Mouse (Mus musculus) left cerebral cortex, adult 8-10 months (tissue): ENCODE results near the gene Coro1c. TPM values are rescaled to one million over a fixed set of nuclear protein-coding genes. Genes with fewer than 3 reads are reported as not detected.

Source experiments
- DNase-seq, 2 experiments: peaks; one replicate each; pipeline ENCODE4 v3.0.0; 2022; ENCODE audit warnings: low spot score in 2 of 2
- total RNA-seq, 4 experiments: library from RNA; stranded (reverse); gene quantifications; 2 replicates each; pipeline ENCODE4 v1.2.4; 2022

Coro1c gene
- total RNA-seq: 10 to 100 TPM; 76.3 to 95.4 (median 86.2) TPM

GRCm38 (mm10) chr5:113908592-113909441 lies at the start of gene Coro1c:
Gene Coro1c (minus strand): TSS chr5:113908758.
- peak; percentile 96 to 97 for DNase-seq

- DNase-seq: peak in 1 of 2 experiments; percentile 75
Observed at GRCm38 (mm10) chr5:113956510-113956909, 48.0 kb upstream of the Coro1c start.

- DNase-seq: no peak
Observed at GRCm38 (mm10) chr5:113955691-113956090, 47.1 kb upstream of the Coro1c start.

- no peak for DNase-seq
Observed at GRCm38 (mm10) chr5:113955281-113955680, 46.7 kb upstream of the Coro1c start.

DNA sequence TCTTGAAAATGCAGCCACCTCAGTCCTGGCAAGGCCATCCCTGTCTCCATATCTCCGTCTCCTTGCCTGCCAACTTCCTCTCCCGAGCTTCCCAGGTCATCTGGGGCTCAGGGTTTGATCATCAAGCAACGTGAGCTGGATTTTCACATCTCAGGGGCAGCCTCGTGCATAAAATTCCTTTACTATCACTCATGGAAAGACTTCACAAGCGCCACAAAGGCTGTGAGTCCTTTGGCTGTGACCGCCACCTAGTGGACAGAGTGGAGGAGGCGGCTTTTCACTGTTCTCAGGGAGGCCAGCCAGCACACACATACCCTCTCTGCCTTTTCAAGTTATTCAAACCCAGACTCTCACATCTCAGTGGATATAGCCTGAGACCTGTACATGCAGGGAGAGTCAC lies 45.9 kb upstream of the Coro1c start:
- peak; percentile 48 to 72 for DNase-seq

DNA sequence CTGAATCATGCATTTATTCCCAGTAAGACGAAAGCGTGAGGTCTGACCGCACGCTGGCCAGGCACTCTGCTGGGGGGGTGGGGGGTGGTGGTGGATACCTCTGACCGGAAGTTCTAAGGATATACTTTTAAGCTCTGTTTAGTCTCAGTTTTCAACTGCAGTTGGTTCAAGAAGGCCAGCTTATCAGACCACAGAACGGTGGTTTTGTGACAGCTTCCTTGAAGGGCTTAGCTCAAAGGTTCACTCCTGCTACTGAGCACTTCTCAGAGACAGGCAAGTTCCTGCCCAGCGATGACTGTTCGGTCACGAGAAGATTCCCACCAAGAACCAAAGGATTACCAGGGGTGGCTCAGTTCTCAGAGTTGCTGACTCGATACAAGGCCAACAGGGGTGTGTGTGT lies 44.0 kb upstream of the Coro1c start:
- DNase-seq: no peak

DNA sequence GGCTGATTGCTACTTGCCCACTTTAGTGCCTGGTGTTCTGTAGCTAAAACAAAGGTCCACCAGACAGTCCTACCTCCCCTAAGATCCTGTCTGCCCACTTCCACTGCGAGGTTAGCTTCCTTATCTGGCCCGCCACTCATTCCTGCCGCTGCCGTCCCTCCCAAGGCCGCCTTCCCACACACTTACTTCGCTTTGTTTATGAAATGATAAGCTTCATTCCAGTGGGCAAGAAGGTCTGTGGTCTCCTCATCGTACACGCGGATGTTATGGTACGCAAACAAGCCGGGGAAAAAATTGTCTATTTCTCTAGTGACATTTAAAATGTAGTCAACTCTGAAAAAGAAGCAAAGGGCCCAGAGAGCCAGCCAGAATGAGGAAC lies 43.1 kb upstream of the Coro1c start:
- DNase-seq: no peak

DNA sequence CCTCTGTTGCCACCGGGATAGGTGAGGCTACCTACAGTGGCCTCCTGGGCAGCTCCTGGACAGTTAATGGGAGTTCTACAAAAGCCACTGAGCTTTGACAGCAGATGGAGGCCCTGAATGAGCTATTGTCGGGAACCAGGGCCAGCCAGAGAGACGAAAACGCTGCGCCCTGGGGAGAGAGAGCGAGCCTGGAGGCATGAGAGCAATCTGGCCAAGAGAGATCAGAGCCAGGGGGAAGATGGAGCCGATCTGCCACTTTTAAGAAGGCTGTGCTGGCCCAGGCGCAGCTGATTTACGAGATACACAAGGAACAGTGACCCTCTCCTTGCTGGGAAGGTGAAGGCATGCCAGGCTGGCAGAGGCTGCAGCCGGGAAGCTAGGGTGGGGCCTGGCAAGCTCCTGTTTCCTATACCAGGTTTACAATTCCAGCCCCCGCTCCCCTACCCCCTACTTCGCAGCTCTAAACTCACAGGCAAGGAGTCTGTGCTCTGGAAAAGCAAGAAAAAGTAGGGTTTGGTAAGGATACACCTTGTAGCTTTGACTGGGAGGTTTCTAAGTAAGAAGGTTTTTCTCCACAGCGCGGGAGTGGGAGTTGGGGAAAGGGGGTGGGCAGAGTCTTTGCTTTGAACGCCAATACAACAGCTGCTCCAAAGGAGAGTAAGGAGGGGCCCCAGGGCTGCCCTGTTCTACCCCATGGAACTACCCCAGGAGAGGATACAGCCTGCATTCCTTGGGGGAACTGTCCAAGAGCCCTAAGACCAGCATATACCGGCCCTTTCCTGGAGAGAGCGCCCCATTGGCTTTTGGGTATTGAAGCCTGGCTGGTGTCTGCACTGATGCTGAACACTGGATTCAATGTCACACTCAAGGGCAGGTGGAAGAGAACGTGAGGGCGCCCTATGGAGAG lies 42.5 kb upstream of the Coro1c start:
- no peak for DNase-seq

DNA sequence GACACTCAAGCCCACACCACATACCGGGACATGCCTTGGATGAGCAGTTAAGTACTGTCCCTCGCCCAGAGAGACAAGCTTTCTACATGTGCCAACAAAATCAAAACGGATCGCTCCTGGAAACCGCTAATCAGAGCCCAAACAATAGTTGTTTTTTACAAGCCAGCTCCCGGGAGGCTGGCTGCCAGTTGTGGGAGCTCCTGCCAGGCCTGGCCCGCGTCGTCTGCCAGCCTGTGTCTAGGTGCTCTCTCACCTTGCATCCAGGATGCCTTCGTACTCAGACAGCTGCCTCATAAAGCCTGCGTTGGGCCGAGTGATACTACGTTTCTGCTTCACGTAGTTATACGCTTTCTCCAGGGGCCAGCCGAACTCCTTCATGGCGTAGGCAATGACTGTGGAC lies 41.6 kb upstream of the Coro1c start:
- no peak for DNase-seq

GRCm38 (mm10) chr5:113947280-113947679 lies 38.7 kb upstream of the Coro1c start:
- DNase-seq: no peak

- no peak for DNase-seq
Observed at GRCm38 (mm10) chr5:113945126-113945525, 36.6 kb upstream of the Coro1c start.

GRCm38 (mm10) chr5:113943328-113943727 lies 34.8 kb upstream of the Coro1c start:
- no peak for DNase-seq

DNA sequence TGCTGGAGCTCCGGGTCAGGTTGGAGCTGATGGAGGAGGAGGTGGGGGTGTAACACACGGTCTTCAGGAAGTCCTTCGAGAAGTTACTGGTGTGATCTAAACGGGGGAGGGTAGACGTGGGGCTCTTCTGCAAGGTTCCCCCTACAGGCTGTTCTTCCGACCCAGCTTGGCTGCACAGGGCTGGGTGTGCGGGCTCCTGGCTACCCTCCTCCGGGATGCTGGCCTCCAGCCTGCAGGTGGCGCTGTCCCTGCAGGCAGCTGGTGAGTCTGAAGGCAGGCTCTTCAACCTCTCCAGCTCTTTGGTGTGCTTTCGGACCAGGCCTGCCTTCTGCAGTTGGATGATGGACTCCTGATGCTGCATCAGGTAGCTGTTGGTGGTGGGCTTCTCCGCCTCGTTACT lies 34.0 kb upstream of the Coro1c start:
- no peak for DNase-seq

- DNase-seq: no peak
Observed at GRCm38 (mm10) chr5:113939263-113939900, 30.8 kb upstream of the Coro1c start.

GRCm38 (mm10) chr5:113937650-113938049 lies 29.1 kb upstream of the Coro1c start:
- DNase-seq: no peak

DNA sequence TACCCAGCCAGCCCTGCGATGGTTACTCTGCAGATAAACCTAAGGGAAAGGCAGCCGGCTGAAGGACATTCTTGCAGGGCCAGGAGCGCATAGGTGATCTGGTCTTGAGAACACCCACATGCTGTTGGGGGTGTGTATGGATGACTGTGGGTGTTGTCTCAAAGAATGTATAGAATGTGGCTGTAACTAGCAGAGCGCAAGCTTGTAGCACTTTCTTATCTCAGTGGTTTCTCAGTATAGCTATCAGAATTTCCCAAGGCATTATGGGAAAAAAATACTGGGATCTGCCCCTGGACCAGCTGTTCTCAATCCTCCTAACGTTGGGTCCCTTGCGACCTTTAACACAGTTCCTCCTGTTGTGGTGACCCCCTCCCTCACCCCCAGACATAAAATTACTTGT lies 25.3 kb upstream of the Coro1c start:
- no peak for DNase-seq

DNA sequence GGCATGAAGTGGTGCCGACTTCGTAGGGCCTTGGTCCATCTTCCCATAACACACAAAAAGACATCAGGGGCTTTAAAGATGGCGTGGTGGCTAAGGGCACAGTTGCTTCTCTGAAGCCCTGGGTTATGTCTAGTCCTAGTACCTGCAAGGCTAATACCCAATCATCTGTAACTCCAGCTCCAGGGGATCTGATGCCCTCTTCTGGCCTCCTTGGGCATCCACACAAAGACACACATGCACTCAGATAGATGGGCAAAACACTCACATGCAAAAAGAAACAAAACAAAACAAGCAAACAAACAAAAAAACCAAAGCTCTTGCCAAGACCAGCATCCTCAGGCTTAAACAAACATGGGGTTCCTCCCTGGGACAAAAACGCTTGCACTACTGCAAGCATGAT lies 24.9 kb upstream of the Coro1c start:
- DNase-seq: no peak

DNA sequence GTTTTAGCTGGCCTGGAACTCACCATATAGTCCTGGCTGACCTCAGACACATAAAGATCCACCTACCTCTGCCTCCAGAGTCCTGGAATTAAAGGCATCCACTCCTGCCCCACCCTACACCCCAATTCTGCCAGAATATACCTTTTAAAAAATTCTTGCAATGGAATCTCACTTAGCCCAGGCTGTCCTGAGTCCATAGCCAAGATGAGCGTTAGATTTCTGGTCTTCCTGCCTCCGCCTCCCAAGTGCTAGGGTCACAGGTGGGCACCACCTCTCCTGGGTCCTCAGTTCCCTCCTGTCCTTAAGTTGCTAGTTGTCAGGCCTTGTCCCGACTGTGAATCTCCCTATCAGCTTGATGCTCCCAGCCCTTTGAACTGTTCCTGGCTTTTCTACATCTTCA lies 23.8 kb upstream of the Coro1c start:
- no peak for DNase-seq

GRCm38 (mm10) chr5:113930648-113931609 lies 22.4 kb upstream of the Coro1c start:
- DNase-seq: no peak

DNA sequence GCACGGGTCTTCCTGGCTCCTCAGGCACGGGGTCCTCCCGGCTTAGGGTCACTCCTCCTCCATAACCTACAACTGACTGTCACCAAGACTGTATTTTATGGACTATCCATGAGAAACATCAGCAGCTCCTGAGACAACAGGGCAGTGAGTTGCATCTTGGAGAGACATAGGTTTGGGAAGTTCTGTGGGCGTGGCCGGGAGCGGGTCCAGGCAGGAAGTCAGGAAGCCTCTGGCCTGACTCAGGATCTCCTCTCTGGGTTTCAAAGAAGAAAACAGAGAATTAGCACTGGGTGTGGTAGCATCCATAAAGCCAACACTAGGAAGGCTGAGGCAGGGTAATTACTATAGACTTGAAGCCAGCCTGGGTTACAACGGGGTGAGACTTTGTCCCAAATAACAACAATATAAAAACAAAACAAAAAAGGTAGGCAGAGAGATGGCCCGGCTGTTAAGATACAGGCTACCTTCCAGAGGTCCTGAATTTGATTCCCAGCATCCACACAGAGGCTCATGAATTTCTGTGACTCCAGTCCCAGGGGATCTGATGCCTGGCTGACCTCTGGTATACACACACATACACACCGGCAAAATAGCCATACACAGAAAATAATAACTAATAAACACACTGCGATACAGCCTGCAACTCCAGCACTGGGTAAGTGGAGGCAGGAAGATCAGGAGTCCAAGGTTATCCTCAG lies 21.5 kb upstream of the Coro1c start:
- no peak for DNase-seq
